Mouse (Mus musculus): ENCODE measurements at regions not wholly inside any gene's neighbourhood (a gene's known extent, or its start where the extent isn't known, plus 50 kb on each side); places are given as distances from the start of the nearest gene placed in this dataset.

- ATAC-seq (replicated peaks; ENCODE audit: low FRiP score), result no peak
- WGBS, result 74% methylated on average over 15 of the region's 15 CpGs
- Histone ChIP-seq H3K36me3 (no peaks in the 10 kb centered on the region), H3K4me1 (no peaks in the 10 kb centered on the region), H3K9ac (no peak overlapping the region), H3K27me3 (no peaks in the 10 kb centered on the region), H3K4me2 (no peak overlapping the region), H3K9me3 (replicated peaks) (no peaks in the 10 kb centered on the region), H3K27ac (no peak overlapping the region), H3K4me3 (replicated peaks) (no peak overlapping the region)
These were observed 192.7 kb upstream of the Pabpc6 start for GRCm38 (mm10) chr17:9861923-9862854.

- H3K4me2 ChIP-seq, result no peak overlapping the region
- no peak for ATAC-seq (replicated peaks; ENCODE audit: low FRiP score)
- no peak overlapping the region for H3K9ac ChIP-seq
- H3K9me3 ChIP-seq (replicated peaks), result 0 out of 2 replicates have a peak, but pooled peaks cover 4% of the 10 kb centered on the region
- H3K4me1 ChIP-seq, result no peaks in the 10 kb centered on the region
- no peak overlapping the region for H3K4me3 ChIP-seq (replicated peaks)
- no peaks in the 10 kb centered on the region for H3K27me3 ChIP-seq
- H3K36me3 ChIP-seq, result no peaks in the 10 kb centered on the region
- 54% methylated on average over 6 of the region's 6 CpGs for WGBS
- H3K27ac ChIP-seq, result no peak overlapping the region
These were observed 191.8 kb upstream of the Pabpc6 start for GRCm38 (mm10) chr17:9861346-9861745.

- ATAC-seq (replicated peaks; ENCODE audit: low FRiP score), result no peak
- WGBS, result 68% methylated on average over 9 of the region's 9 CpGs
- H3K27ac ChIP-seq, result no peak overlapping the region
These were observed 179.2 kb upstream of the Pabpc6 start for GRCm38 (mm10) chr17:9848559-9849357.

GRCm38 (mm10) chr17:9845451-9846075 lies 176.0 kb upstream of the Pabpc6 start:
- no peak overlapping the region for H3K9ac ChIP-seq
- H3K36me3 ChIP-seq, result no peaks in the 10 kb centered on the region
- 76% methylated on average over 4 of the region's 4 CpGs for WGBS
- H3K9me3 ChIP-seq (replicated peaks), result no peaks in the 10 kb centered on the region
- no peak overlapping the region for H3K27ac ChIP-seq
- no peak overlapping the region for H3K4me3 ChIP-seq (replicated peaks)
- no peak for ATAC-seq (replicated peaks; ENCODE audit: low FRiP score)
- H3K4me2 ChIP-seq, result no peak overlapping the region
- no peaks in the 10 kb centered on the region for H3K27me3 ChIP-seq
- no peaks in the 10 kb centered on the region for H3K4me1 ChIP-seq

More at GRCm38 (mm10) chr17:9848559-9849357, 179.2 kb upstream of the Pabpc6 start:
- H3K4me1 ChIP-seq, result no peaks in the 10 kb centered on the region
- H3K4me2 ChIP-seq, result no peak overlapping the region
- H3K27me3 ChIP-seq, result no peaks in the 10 kb centered on the region
- H3K4me3 ChIP-seq (replicated peaks), result no peak overlapping the region
- H3K9ac ChIP-seq, result no peak overlapping the region
- H3K36me3 ChIP-seq, result no peaks in the 10 kb centered on the region
- H3K9me3 ChIP-seq (replicated peaks), result no peaks in the 10 kb centered on the region

- H3K36me3 ChIP-seq, result no peaks in the 10 kb centered on the region
- H3K4me1 ChIP-seq, result no peaks in the 10 kb centered on the region
- no peaks in the 10 kb centered on the region for H3K27me3 ChIP-seq
- no peak overlapping the region for H3K4me2 ChIP-seq
- H3K27ac ChIP-seq, result no peak overlapping the region
- no peak overlapping the region for H3K9ac ChIP-seq
- H3K4me3 ChIP-seq (replicated peaks), result no peak overlapping the region
- WGBS, result 86% methylated on average over 2 of the region's 2 CpGs
- ATAC-seq (replicated peaks; ENCODE audit: low FRiP score), result no peak
- H3K9me3 ChIP-seq (replicated peaks), result no peaks in the 10 kb centered on the region
These were observed 171.6 kb upstream of the Pabpc6 start for GRCm38 (mm10) chr17:9841103-9841502.

GRCm38 (mm10) chr17:9839256-9839655 lies 169.7 kb upstream of the Pabpc6 start:
- Histone ChIP-seq H3K36me3 (no peaks in the 10 kb centered on the region), H3K9ac (no peak overlapping the region), H3K9me3 (replicated peaks) (no peaks in the 10 kb centered on the region), H3K27ac (no peak overlapping the region), H3K4me1 (no peaks in the 10 kb centered on the region), H3K27me3 (no peaks in the 10 kb centered on the region), H3K4me3 (replicated peaks) (no peak overlapping the region), H3K4me2 (no peak overlapping the region)
- 83% methylated on average over 7 of the region's 7 CpGs for WGBS
- no peak for ATAC-seq (replicated peaks; ENCODE audit: low FRiP score)

GRCm38 (mm10) chr17:9836995-9837842 lies 167.7 kb upstream of the Pabpc6 start:
- no peak overlapping the region for H3K9ac ChIP-seq
- no peak for ATAC-seq (replicated peaks; ENCODE audit: low FRiP score)
- no peak overlapping the region for H3K4me2 ChIP-seq
- no peaks in the 10 kb centered on the region for H3K36me3 ChIP-seq
- 84% methylated on average over 7 of the region's 7 CpGs for WGBS
- H3K27ac ChIP-seq, result no peak overlapping the region
- H3K9me3 ChIP-seq (replicated peaks), result no peaks in the 10 kb centered on the region
- H3K27me3 ChIP-seq, result no peaks in the 10 kb centered on the region
- H3K4me3 ChIP-seq (replicated peaks), result no peak overlapping the region
- H3K4me1 ChIP-seq, result no peaks in the 10 kb centered on the region

GRCm38 (mm10) chr17:9829895-9830294 lies 160.4 kb upstream of the Pabpc6 start:
- Histone ChIP-seq H3K4me1 (no peaks in the 10 kb centered on the region), H3K4me2 (no peak overlapping the region), H3K27me3 (no peaks in the 10 kb centered on the region), H3K4me3 (replicated peaks) (no peak overlapping the region), H3K36me3 (no peaks in the 10 kb centered on the region), H3K9me3 (replicated peaks) (no peaks in the 10 kb centered on the region), H3K9ac (no peak overlapping the region), H3K27ac (no peak overlapping the region)
- 91% methylated on average over 5 of the region's 5 CpGs for WGBS
- ATAC-seq (replicated peaks; ENCODE audit: low FRiP score), result no peak

GRCm38 (mm10) chr17:9821358-9821757 lies 151.8 kb upstream of the Pabpc6 start:
- Histone ChIP-seq H3K36me3 (no peaks in the 10 kb centered on the region), H3K9ac (no peak overlapping the region), H3K27me3 (no peaks in the 10 kb centered on the region), H3K9me3 (replicated peaks) (no peaks in the 10 kb centered on the region), H3K4me1 (no peaks in the 10 kb centered on the region), H3K4me3 (replicated peaks) (no peak overlapping the region), H3K4me2 (no peak overlapping the region), H3K27ac (no peak overlapping the region)
- 86% methylated on average over 4 of the region's 4 CpGs for WGBS
- no peak for ATAC-seq (replicated peaks; ENCODE audit: low FRiP score)

GRCm38 (mm10) chr17:9817056-9817455 lies 147.5 kb upstream of the Pabpc6 start:
- no peaks in the 10 kb centered on the region for H3K9me3 ChIP-seq (replicated peaks)
- no peaks in the 10 kb centered on the region for H3K4me1 ChIP-seq
- no peak overlapping the region for H3K27ac ChIP-seq
- H3K27me3 ChIP-seq, result no peaks in the 10 kb centered on the region
- H3K4me2 ChIP-seq, result no peak overlapping the region
- no peak for ATAC-seq (replicated peaks; ENCODE audit: low FRiP score)
- H3K36me3 ChIP-seq, result no peaks in the 10 kb centered on the region
- H3K4me3 ChIP-seq (replicated peaks), result no peak overlapping the region
- no peak overlapping the region for H3K9ac ChIP-seq

GRCm38 (mm10) chr17:9797069-9797468 lies 127.6 kb upstream of the Pabpc6 start:
- no peaks in the 10 kb centered on the region for H3K4me1 ChIP-seq
- H3K27ac ChIP-seq, result no peak overlapping the region
- no peak overlapping the region for H3K4me2 ChIP-seq
- 91% methylated on average over 8 of the region's 8 CpGs for WGBS
- no peak overlapping the region for H3K9ac ChIP-seq
- H3K36me3 ChIP-seq, result no peaks in the 10 kb centered on the region
- H3K27me3 ChIP-seq, result no peaks in the 10 kb centered on the region
- no peaks in the 10 kb centered on the region for H3K9me3 ChIP-seq (replicated peaks)
- no peak overlapping the region for H3K4me3 ChIP-seq (replicated peaks)
- no peak for ATAC-seq (replicated peaks; ENCODE audit: low FRiP score)

All from kidney, embryonic 15.5 days (tissue).